Mouse (Mus musculus) midbrain, embryonic 13.5 days (tissue): ENCODE results near the gene Abcf1. TPM values are rescaled to one million over a fixed set of nuclear protein-coding genes. Genes with fewer than 3 reads are reported as not detected.
"Not testable (repeated sequence)": the region's sequence is repeated elsewhere in the genome, so short reads cannot be mapped to it uniquely, and the experiment has no call there.

Experiments
- ATAC-seq: fragments of 200-750 bp; cut with Nextera tagmentation; 2 replicates; pipeline ENCODE4 v1.8.0; 2017; ENCODE audit warnings: mild to moderate bottlenecking, moderate TSS enrichment, moderate library complexity
- H3K27ac ChIP-seq: fragments of 300-500 bp; sonication (generic); 2 replicates; pipeline ENCODE4 v1.5.1; 2015; ENCODE audit warnings: inconsistent platforms, mild to moderate bottlenecking, moderate library complexity
- H3K27me3 ChIP-seq: fragments of 300-500 bp; sonication (generic); 2 replicates; pipeline ENCODE4 v1.6.1; 2015; ENCODE audit warnings: mild to moderate bottlenecking, inconsistent platforms
- H3K36me3 ChIP-seq: fragments of 300-500 bp; sonication (generic); 2 replicates; pipeline ENCODE4 v1.6.1; 2015; ENCODE audit warnings: mild to moderate bottlenecking, inconsistent platforms
- H3K4me1 ChIP-seq: fragments of 300-500 bp; sonication (generic); replicated peaks from 2 replicates; pipeline ENCODE4 v1.6.1; 2015; ENCODE audit warnings: inconsistent platforms
- H3K4me2 ChIP-seq: fragments of 300-500 bp; sonication (generic); replicated peaks from 2 replicates; pipeline ENCODE4 v1.6.1; 2015; ENCODE audit warnings: moderate library complexity, mild to moderate bottlenecking, inconsistent platforms
- H3K4me3 ChIP-seq: fragments of 300-500 bp; sonication (generic); replicated peaks from 2 replicates; pipeline ENCODE4 v1.5.1; 2015; ENCODE audit warnings: mild to moderate bottlenecking, inconsistent platforms
- H3K9ac ChIP-seq: fragments of 300-500 bp; sonication (generic); replicated peaks from 2 replicates; pipeline ENCODE4 v1.6.1; 2015; ENCODE audit warnings: mild to moderate bottlenecking, inconsistent platforms
- H3K9me3 ChIP-seq: fragments of 300-500 bp; sonication (generic); 2 replicates; pipeline ENCODE4 v1.6.1; 2016; ENCODE audit warnings: mild to moderate bottlenecking, inconsistent platforms
- WGBS: fragments of 180-500 bp; shearing (Covaris S2); methylation state at CpG from one replicate; pipeline ENCODE4 v1.1.7; 2015; 5-methylcytosine and 5-hydroxymethylcytosine counted together
- polyA plus RNA-seq: library from polyadenylated mRNA; unstranded; fragments of >200 nt; fragmentation: Nextera tagmentation; extraction: Ambion mirVana; gene quantifications from 2 replicates; pipeline ENCODE4 v1.2.1, GENCODE M21; 2015

Gene Abcf1
- 107 and 112 TPM in 2 replicates for polyA plus RNA-seq

DNA sequence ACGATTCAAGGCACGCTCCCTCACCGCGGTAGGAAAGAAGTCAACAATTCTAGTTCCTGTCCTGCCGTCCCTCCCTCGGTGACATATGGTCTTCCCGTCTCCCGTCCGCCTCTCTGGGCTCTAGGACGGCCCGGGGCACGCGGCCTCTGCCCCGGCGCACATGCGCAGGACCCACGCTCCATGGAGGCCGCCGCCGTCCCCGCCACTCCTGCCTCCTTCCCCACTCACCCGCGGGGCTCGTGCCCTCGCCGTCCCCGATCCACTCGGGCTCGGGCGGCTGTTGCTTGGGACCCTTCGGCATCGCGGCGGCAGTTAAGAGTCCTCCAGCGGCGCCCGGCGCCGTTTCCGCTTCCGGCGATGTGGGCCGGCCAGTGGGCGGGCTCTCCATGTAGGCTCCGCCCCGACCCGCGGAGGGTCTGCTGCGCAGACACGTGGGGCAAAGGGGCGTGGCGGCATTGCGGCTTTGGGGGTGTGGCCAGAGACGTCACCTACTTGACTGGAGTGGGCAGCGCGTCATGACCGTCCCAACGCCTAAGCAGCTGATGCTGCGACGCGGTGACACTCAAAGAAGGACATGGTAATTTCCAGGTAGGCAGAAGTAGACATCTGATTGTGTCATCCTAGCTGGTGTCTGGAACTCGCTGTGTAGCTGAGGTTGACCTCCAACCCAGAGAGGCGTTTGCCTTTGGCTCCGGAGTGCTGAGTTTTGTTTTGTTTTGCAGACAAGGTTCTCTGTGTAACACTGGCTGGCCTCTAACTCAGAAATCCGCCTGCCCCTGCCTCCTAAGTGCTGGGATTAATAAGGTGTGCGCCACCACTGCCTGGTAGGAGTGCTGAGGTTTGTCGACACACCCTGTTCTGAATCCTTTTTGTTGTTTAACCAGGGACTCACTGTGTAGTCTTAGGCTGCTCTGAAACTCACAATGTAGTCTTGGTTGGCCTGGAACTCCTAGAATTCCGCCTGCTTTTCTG, at the start of gene Abcf1:
Abcf1 (minus strand) TSS at position 344 of the 972 bp plus-strand sequence.
- WGBS = under 1% methylated on average over 68 of the region's 68 CpGs

DNA sequence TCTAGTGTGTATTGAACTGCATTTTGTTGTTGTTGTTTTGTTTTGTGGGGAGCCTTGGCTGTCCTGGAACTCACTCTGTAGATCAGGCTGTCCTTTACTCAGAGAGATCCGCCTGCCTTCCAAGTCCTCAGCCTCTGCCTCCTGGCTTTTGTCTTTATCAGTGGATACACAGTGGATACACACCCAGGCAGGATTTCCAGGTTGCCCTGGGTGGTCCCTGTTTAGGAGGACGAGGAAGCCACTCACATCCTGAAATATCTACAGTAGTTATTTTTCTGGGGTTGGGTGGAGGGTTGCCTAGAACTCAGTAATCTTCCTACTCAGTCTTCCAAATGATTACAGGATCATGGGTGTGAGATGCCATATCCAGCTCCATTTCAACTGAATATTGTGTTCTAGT, 49.4 kb upstream of the Abcf1 start:
- WGBS = 77% methylated on average over 2 of the region's 2 CpGs
- peaks cover 4% of the 10 kb centered on the region for H3K4me1 ChIP-seq

More for the DNA sequence above, at the start of gene Abcf1:
- Histone ChIP-seq H3K9ac (peak within 1 kb of the TSS; percentile 82), H3K27me3 (no peaks in the 10 kb centered on the region), H3K9me3 (no peaks in the 10 kb centered on the region), H3K4me2 (peak within 1 kb of the TSS; percentile 91), H3K4me1 (peaks cover 30% of the 10 kb centered on the region), H3K27ac (peak within 1 kb of the TSS; percentile 72), H3K36me3 (peaks cover 44% of the 10 kb centered on the region), H3K4me3 (peak within 1 kb of the TSS; percentile 90)
- ATAC-seq = peak; percentile 94

DNA sequence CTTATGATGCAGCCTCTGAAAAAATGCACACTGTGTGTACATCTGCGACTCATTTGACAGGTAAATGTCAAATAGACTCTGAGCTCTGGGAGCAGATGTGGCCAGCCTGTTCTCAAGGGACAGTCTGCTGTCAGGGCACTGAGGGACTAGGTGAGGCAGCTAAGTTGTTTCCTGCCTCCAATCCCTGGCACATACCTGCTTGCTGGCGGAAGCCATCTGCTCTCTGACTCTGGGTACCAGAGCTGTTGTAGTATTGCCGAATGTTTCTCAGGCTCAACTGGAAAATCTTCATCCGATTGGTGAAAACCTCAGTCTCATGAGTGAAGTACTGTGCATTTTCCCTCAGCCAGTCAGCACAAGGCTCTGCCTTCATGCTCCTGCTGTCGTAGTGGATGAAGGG, 47.5 kb upstream of the Abcf1 start:
- no peaks in the 10 kb centered on the region for H3K27me3 ChIP-seq
- no peak overlapping the region for H3K9ac ChIP-seq
- no peak overlapping the region for H3K27ac ChIP-seq
- H3K4me3 ChIP-seq = no peak overlapping the region
- H3K9me3 ChIP-seq = no peaks in the 10 kb centered on the region
- H3K36me3 ChIP-seq = peaks cover 18% of the 10 kb centered on the region
- peaks cover 4% of the 10 kb centered on the region for H3K4me1 ChIP-seq
- ATAC-seq = no peak
- 95% methylated on average over 5 of the region's 5 CpGs for WGBS
- H3K4me2 ChIP-seq = no peak overlapping the region

More for the DNA sequence above, 49.4 kb upstream of the Abcf1 start:
- no peaks in the 10 kb centered on the region for H3K27me3 ChIP-seq
- no peak overlapping the region for H3K27ac ChIP-seq
- H3K9me3 ChIP-seq = no peaks in the 10 kb centered on the region
- ATAC-seq = no peak
- H3K36me3 ChIP-seq = peaks cover 18% of the 10 kb centered on the region
- H3K4me3 ChIP-seq = no peak overlapping the region
- no peak overlapping the region for H3K4me2 ChIP-seq
- H3K9ac ChIP-seq = no peak overlapping the region

DNA sequence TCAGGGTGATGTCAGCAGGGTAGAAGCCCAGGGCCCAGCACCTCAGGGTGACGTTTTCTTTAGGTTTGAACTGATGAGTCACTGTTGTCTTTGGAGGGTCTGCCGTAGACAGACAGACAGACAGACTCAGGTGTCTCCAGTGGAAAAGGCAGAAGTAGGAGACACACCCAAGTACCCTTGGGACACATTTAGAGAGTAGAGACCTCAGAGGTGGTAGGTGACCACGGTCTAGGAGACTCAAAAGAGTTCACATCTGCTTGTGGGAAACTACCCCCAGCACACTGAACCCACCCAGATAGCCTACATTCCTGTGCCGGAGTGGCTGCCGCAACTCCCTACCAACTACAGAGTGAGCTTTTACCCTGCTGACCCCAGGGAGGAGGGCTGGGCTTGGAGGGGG, 45.4 kb upstream of the Abcf1 start:
- no peak overlapping the region for H3K9ac ChIP-seq
- no peak overlapping the region for H3K4me2 ChIP-seq
- H3K4me3 ChIP-seq = no peak overlapping the region
- H3K9me3 ChIP-seq = no peaks in the 10 kb centered on the region
- H3K36me3 ChIP-seq = peaks cover 18% of the 10 kb centered on the region
- WGBS = 94% methylated on average over 5 of the region's 5 CpGs
- no peak overlapping the region for H3K27ac ChIP-seq
- ATAC-seq = no peak
- H3K4me1 ChIP-seq = no peaks in the 10 kb centered on the region
- H3K27me3 ChIP-seq = no peaks in the 10 kb centered on the region

DNA sequence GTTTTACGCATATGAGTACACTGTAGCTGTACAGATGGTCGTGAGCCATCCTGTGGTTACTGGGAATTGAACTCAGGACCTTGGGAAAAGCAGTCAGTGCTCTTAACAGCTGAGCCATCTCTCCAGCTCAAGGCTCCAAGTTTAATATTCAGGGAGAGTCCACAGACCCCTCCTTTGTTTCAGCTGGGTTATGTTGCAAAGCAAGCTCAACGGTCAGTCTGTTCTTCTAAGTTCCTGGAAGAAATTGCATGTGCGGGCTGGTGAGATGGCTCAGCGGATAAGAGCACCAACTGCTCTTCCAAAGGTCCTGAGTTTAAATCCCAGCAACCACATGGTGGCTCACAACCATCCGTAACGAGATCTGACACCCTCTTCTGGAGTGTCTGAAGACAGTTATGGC, 34.8 kb upstream of the Abcf1 start:
- not testable (repeated sequence) for H3K9me3 ChIP-seq, H3K4me1 ChIP-seq, ATAC-seq, H3K27ac ChIP-seq, H3K4me2 ChIP-seq, H3K9ac ChIP-seq, H3K27me3 ChIP-seq, H3K36me3 ChIP-seq, H3K4me3 ChIP-seq
- 95% methylated on average over 7 of the region's 7 CpGs for WGBS

DNA sequence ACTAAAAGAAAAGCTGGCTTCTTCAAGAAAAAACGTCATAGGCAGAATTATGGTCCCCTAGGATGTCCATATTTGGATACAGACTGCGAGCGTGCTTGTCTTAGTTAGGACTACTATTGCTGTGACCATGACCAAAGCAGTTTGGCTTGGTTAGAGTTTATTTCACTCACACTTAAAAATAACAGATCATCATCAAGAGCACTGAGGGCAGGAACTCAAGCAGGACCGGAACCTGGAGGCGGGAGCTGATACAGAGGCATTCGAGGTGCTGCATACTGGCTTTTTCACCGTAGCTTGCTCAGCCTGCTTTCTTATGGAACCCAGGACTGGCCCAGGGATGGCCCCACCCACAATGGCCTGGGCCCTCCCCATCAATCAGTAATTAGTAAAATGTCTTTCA, 33.8 kb upstream of the Abcf1 start:
- Histone ChIP-seq H3K9me3 (no peaks in the 10 kb centered on the region), H3K27ac (no peak overlapping the region), H3K4me3 (no peak overlapping the region), H3K4me1 (peaks cover under 1% of the 10 kb centered on the region; the same call in 1 of the 2 replicates), H3K9ac (no peak overlapping the region), H3K27me3 (no peaks in the 10 kb centered on the region), H3K36me3 (peaks cover 7% of the 10 kb centered on the region; the same call in 1 of the 2 replicates), H3K4me2 (no peak overlapping the region)
- no peak for ATAC-seq
- WGBS = 95% methylated on average over 7 of the region's 7 CpGs

DNA sequence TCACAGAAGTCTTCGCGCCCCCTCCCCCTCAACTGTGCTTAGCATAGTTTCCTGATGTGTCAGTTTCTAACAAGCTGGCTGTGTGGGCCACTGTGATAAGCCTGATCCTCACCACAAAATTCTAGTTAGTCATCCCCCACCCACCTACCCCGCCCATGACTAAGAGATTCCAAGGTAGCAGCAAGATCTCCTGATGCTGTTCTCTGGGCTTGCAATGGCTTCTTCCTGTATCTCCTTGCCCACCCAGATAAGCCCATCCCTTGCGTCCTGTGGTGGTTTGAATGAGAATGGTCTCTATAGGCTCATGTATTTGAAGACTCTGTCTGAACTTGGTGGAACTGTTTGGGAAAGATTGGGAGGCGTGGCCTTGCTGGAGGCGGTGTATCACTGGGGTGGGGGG, 32.4 kb upstream of the Abcf1 start:
- Histone ChIP-seq H3K36me3 (peaks cover 7% of the 10 kb centered on the region; the same call in 1 of the 2 replicates), H3K4me2 (no peak overlapping the region), H3K9ac (no peak overlapping the region), H3K4me1 (peaks cover 12% of the 10 kb centered on the region), H3K27me3 (no peaks in the 10 kb centered on the region), H3K4me3 (no peak overlapping the region), H3K9me3 (no peaks in the 10 kb centered on the region), H3K27ac (no peak overlapping the region)
- ATAC-seq = no peak
- 98% methylated on average over 6 of the region's 6 CpGs for WGBS

DNA sequence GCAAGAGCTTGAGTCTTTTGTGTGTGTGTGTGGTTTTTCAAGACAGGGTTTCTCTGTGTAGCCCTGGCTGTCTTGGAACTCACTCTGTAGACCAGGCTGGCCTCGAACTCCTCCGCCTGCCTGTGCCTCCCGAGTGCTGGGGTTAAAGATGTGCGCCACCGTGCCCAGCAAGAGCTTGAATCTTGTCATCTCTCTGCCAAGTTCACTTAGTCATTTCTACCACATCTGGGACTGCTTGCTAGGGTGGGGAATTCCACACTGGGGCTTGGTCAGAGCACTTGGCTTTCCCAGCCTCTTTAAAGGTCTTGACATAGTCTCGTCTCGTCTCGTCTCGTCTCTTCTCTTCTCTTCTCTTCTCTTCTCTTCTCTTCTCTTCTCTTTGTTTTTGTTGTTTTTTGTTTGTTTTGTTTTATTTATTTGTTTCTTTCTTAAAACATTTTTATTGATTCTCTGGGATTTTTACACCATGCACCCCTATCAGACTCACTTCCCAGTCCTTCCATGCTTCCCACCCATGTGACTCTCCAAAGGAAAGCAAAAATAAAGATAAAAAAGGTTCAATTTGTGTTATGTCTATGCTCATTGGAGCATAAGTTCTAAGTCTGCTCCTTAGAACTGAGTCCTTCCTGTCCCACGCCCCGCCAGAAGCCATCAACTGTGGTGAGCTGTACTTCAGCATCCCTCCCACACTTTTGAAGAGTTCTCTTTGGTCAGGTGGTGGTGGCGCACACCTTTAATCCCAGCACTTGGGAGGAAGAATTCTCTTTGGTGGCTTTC, 31.7 kb upstream of the Abcf1 start:
- no peak overlapping the region for H3K4me2 ChIP-seq
- no peak for ATAC-seq
- WGBS = 97% methylated on average over 12 of the region's 12 CpGs

DNA sequence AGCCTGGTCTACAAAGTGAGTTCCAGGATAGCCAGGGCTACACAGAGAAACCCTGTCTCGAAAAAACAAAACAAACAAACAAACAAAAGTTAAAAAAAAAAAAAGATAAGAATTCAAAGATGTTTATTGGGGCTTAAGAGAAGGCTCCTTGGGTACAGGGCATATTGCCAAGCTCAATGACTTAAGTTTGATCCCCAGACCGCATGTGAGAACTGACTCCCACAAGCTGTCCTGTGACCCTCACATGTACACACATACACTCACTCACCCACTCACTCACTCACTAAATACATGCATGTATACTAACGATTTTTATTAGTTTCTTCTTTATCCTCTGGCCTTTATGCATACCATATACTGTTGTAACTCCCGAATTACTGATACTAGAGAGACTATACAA, 30.8 kb upstream of the Abcf1 start:
- ATAC-seq = no peak
- H3K36me3 ChIP-seq = peaks cover 2% of the 10 kb centered on the region; the same call in 1 of the 2 replicates
- no peak overlapping the region for H3K4me2 ChIP-seq
- H3K27me3 ChIP-seq = no peaks in the 10 kb centered on the region
- H3K27ac ChIP-seq = no peak overlapping the region
- no peak overlapping the region for H3K4me3 ChIP-seq
- peaks cover 24% of the 10 kb centered on the region for H3K4me1 ChIP-seq
- 91% methylated on average over 4 of the region's 4 CpGs for WGBS
- no peak overlapping the region for H3K9ac ChIP-seq
- no peaks in the 10 kb centered on the region for H3K9me3 ChIP-seq

More for the DNA sequence above, 31.7 kb upstream of the Abcf1 start:
- Histone ChIP-seq H3K9ac (no peak overlapping the region), H3K9me3 (no peaks in the 10 kb centered on the region), H3K27ac (no peak overlapping the region), H3K36me3 (peaks cover 7% of the 10 kb centered on the region; the same call in 1 of the 2 replicates), H3K4me3 (no peak overlapping the region), H3K27me3 (no peaks in the 10 kb centered on the region), H3K4me1 (peaks cover 14% of the 10 kb centered on the region)

DNA sequence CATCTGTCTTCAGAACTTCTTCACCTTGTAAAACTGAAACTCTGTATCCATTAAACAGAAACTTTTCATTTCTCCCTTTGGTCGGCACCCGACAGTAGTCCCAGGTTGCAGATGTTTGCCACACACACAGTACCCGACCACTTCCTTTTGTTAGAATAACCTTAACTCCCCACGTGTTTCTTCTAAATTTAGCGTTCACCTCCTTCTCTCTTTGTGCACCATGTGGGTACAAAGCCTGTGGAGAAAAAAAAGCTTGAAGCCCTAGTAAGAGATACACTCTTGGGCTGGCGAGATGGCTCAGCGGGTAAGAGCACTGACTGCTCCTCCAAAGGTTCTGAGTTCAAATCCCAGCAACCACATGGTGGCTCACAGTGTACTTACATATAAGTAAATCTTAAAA, 29.8 kb upstream of the Abcf1 start:
- no peak for ATAC-seq
- WGBS = 89% methylated on average over 7 of the region's 7 CpGs
- H3K9ac ChIP-seq = no peak overlapping the region
- H3K36me3 ChIP-seq = peaks cover 2% of the 10 kb centered on the region; the same call in 1 of the 2 replicates
- no peak overlapping the region for H3K4me2 ChIP-seq
- peaks cover 28% of the 10 kb centered on the region for H3K4me1 ChIP-seq
- no peak overlapping the region for H3K4me3 ChIP-seq
- H3K27me3 ChIP-seq = no peaks in the 10 kb centered on the region
- no peaks in the 10 kb centered on the region for H3K9me3 ChIP-seq
- no peak overlapping the region for H3K27ac ChIP-seq

DNA sequence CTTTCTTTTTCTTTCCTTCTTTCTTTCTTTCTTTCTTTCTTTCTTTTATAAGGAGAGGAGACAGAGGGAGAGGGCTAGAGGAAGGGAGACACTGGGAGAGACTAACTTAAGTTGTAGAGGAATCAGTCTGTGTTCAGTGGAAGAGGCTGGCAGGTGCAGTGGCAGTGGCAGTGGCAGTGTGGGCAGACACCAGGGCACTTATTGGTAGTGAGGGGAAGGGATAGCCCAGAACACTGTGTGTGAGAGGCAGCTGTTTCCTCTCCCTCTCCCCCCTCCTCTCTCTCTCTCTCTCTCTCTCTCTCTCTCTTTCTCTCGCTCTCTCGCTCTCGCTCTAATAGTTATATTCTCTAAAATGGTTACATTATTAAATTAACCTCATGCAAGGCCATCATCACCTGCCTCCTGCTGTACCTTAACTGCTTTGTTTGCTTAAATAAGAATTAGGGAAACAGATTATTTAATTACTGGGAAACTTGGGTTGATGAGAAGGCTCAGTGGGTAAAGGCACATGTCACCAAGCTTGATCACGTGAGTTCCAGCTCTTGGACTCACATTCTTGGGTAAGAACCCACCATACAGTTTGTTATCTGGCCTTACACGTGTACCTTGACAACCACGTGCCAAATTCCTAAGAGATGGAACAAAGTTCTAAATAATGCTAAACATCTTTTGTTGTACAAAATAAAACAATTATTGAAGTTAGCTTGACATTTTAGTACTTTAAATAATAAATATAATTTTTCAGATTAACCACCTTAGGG, 29.2 kb upstream of the Abcf1 start:
- H3K27ac ChIP-seq = no peak overlapping the region
- H3K4me1 ChIP-seq = peaks cover 28% of the 10 kb centered on the region
- peaks cover 2% of the 10 kb centered on the region; the same call in 1 of the 2 replicates for H3K36me3 ChIP-seq
- no peak overlapping the region for H3K4me2 ChIP-seq
- H3K27me3 ChIP-seq = no peaks in the 10 kb centered on the region
- H3K9ac ChIP-seq = 0 out of 2 replicates have a peak overlapping the region, but pooled peaks have one; percentile 6
- WGBS = 89% methylated on average over 6 of the region's 6 CpGs
- no peaks in the 10 kb centered on the region for H3K9me3 ChIP-seq
- H3K4me3 ChIP-seq = no peak overlapping the region
- ATAC-seq = no peak
